Mouse (Mus musculus): ENCODE data around the gene Tnxb. TPM values are rescaled to one million over a fixed set of nuclear protein-coding genes. Genes with fewer than 3 reads are reported as not detected.
"Not testable (repeated sequence)": the region's sequence is repeated elsewhere in the genome, so short reads cannot be mapped to it uniquely, and the experiment has no call there.

Gene Tnxb
- polyA plus RNA-seq, 1 experiment from 2014 or later: 2.2 TPM

- DNase-seq (ENCODE audit: low spot score); H3K27me3 ChIP-seq (replicated peaks; ENCODE audit: control insufficient read depth, insufficient read depth, low read length); H3K4me2 ChIP-seq (ENCODE audit: low read length); ATAC-seq (replicated peaks; ENCODE audit: low FRiP score, low TSS enrichment, low read depth); H3K9ac ChIP-seq (ENCODE audit: low read length); H3K9me3 ChIP-seq (ENCODE audit: control insufficient read depth, low read length); H3K4me3 ChIP-seq (ENCODE audit: low read depth, low read length); H3K36me3 ChIP-seq (ENCODE audit: control insufficient read depth, insufficient read depth, low read length); H3K4me1 ChIP-seq (replicated peaks; ENCODE audit: control insufficient read depth, insufficient read depth, low read length); H3K27ac ChIP-seq (ENCODE audit: low read depth): not testable (repeated sequence)
- WGBS: 85% methylated on average over 6 of the region's 7 CpGs
Measured at GRCm38 (mm10) chr17:34715451-34715850, 45.1 kb downstream of the Tnxb start.

- ATAC-seq (replicated peaks; ENCODE audit: low FRiP score, low TSS enrichment, low read depth) (no peak), DNase-seq (ENCODE audit: low spot score) (no peak)
- Histone ChIP-seq H3K9ac (ENCODE audit: low read length) (no peak overlapping the region), H3K9me3 (ENCODE audit: control insufficient read depth, low read length) (no peaks in the 10 kb centered on the region), H3K4me2 (ENCODE audit: low read length) (no peak overlapping the region), H3K36me3 (ENCODE audit: control insufficient read depth, insufficient read depth, low read length) (no peaks in the 10 kb centered on the region), H3K27ac (ENCODE audit: low read depth) (no peak overlapping the region), H3K4me1 (replicated peaks; ENCODE audit: control insufficient read depth, insufficient read depth, low read length) (no peaks in the 10 kb centered on the region), H3K4me3 (ENCODE audit: low read depth, low read length) (no peak overlapping the region), H3K27me3 (replicated peaks; ENCODE audit: control insufficient read depth, insufficient read depth, low read length) (no peaks in the 10 kb centered on the region)
- 88% methylated on average over 15 of the region's 15 CpGs for WGBS
Measured at GRCm38 (mm10) chr17:34716247-34716646, 45.9 kb downstream of the Tnxb start.

- no peak for DNase-seq (ENCODE audit: low spot score)
- H3K27me3 ChIP-seq (replicated peaks; ENCODE audit: control insufficient read depth, insufficient read depth, low read length): no peaks in the 10 kb centered on the region
- no peak overlapping the region for H3K4me2 ChIP-seq (ENCODE audit: low read length)
- no peak overlapping the region for H3K4me3 ChIP-seq (ENCODE audit: low read depth, low read length)
- H3K4me1 ChIP-seq (replicated peaks; ENCODE audit: control insufficient read depth, insufficient read depth, low read length): no peaks in the 10 kb centered on the region
- no peak for ATAC-seq (replicated peaks; ENCODE audit: low FRiP score, low TSS enrichment, low read depth)
- WGBS: 83% methylated on average over 11 of the region's 11 CpGs
- H3K27ac ChIP-seq (ENCODE audit: low read depth): no peak overlapping the region
- H3K9ac ChIP-seq (ENCODE audit: low read length): no peak overlapping the region
- no peaks in the 10 kb centered on the region for H3K9me3 ChIP-seq (ENCODE audit: control insufficient read depth, low read length)
- no peaks in the 10 kb centered on the region for H3K36me3 ChIP-seq (ENCODE audit: control insufficient read depth, insufficient read depth, low read length)
Measured at GRCm38 (mm10) chr17:34717401-34717800, 47.1 kb downstream of the Tnxb start.

- H3K4me2 ChIP-seq (ENCODE audit: low read length); DNase-seq (ENCODE audit: low spot score); H3K27me3 ChIP-seq (replicated peaks; ENCODE audit: control insufficient read depth, insufficient read depth, low read length); H3K4me3 ChIP-seq (ENCODE audit: low read depth, low read length); H3K27ac ChIP-seq (ENCODE audit: low read depth); ATAC-seq (replicated peaks; ENCODE audit: low FRiP score, low TSS enrichment, low read depth); H3K36me3 ChIP-seq (ENCODE audit: control insufficient read depth, insufficient read depth, low read length); H3K9ac ChIP-seq (ENCODE audit: low read length); H3K9me3 ChIP-seq (ENCODE audit: control insufficient read depth, low read length); H3K4me1 ChIP-seq (replicated peaks; ENCODE audit: control insufficient read depth, insufficient read depth, low read length): not testable (repeated sequence)
- 80% methylated on average over 8 of the region's 8 CpGs for WGBS
Measured at GRCm38 (mm10) chr17:34719886-34720285, 49.6 kb downstream of the Tnxb start.

GRCm38 (mm10) chr17:34722238-34722637 lies 51.9 kb downstream of the Tnxb start:
- DNase-seq (ENCODE audit: low spot score); H3K27ac ChIP-seq (ENCODE audit: low read depth); ATAC-seq (replicated peaks; ENCODE audit: low FRiP score, low TSS enrichment, low read depth); H3K4me3 ChIP-seq (ENCODE audit: low read depth, low read length); H3K9ac ChIP-seq (ENCODE audit: low read length); H3K27me3 ChIP-seq (replicated peaks; ENCODE audit: control insufficient read depth, insufficient read depth, low read length); H3K9me3 ChIP-seq (ENCODE audit: control insufficient read depth, low read length); H3K4me2 ChIP-seq (ENCODE audit: low read length); H3K36me3 ChIP-seq (ENCODE audit: control insufficient read depth, insufficient read depth, low read length); H3K4me1 ChIP-seq (replicated peaks; ENCODE audit: control insufficient read depth, insufficient read depth, low read length): not testable (repeated sequence)
- WGBS: 84% methylated on average over 3 of the region's 4 CpGs

GRCm38 (mm10) chr17:34723066-34723465 lies 52.7 kb downstream of the Tnxb start:
- H3K4me3 ChIP-seq (ENCODE audit: low read depth, low read length): no peak overlapping the region
- no peak for ATAC-seq (replicated peaks; ENCODE audit: low FRiP score, low TSS enrichment, low read depth)
- no peak for DNase-seq (ENCODE audit: low spot score)
- H3K27ac ChIP-seq (ENCODE audit: low read depth): no peak overlapping the region
- H3K27me3 ChIP-seq (replicated peaks; ENCODE audit: control insufficient read depth, insufficient read depth, low read length): no peaks in the 10 kb centered on the region
- H3K4me2 ChIP-seq (ENCODE audit: low read length): no peak overlapping the region
- peaks cover 4% of the 10 kb centered on the region; the same call in 1 of the 2 replicates for H3K9me3 ChIP-seq (ENCODE audit: control insufficient read depth, low read length)
- H3K4me1 ChIP-seq (replicated peaks; ENCODE audit: control insufficient read depth, insufficient read depth, low read length): no peaks in the 10 kb centered on the region
- WGBS: 83% methylated on average over 4 of the region's 4 CpGs
- H3K36me3 ChIP-seq (ENCODE audit: control insufficient read depth, insufficient read depth, low read length): no peaks in the 10 kb centered on the region
- H3K9ac ChIP-seq (ENCODE audit: low read length): no peak overlapping the region

- DNase-seq (ENCODE audit: low spot score) (no peak), ATAC-seq (replicated peaks; ENCODE audit: low FRiP score, low TSS enrichment, low read depth) (no peak)
- no peaks in the 10 kb centered on the region for H3K36me3 ChIP-seq (ENCODE audit: control insufficient read depth, insufficient read depth, low read length)
- peaks cover 3% of the 10 kb centered on the region; the same call in 1 of the 2 replicates for H3K9me3 ChIP-seq (ENCODE audit: control insufficient read depth, low read length)
- H3K4me3 ChIP-seq (ENCODE audit: low read depth, low read length): no peak overlapping the region
- H3K9ac ChIP-seq (ENCODE audit: low read length): no peak overlapping the region
- no peak overlapping the region for H3K27ac ChIP-seq (ENCODE audit: low read depth)
- no peak overlapping the region for H3K4me2 ChIP-seq (ENCODE audit: low read length)
- 85% methylated on average over 2 of the region's 2 CpGs for WGBS
- H3K4me1 ChIP-seq (replicated peaks; ENCODE audit: control insufficient read depth, insufficient read depth, low read length): no peaks in the 10 kb centered on the region
- H3K27me3 ChIP-seq (replicated peaks; ENCODE audit: control insufficient read depth, insufficient read depth, low read length): no peaks in the 10 kb centered on the region
Measured at GRCm38 (mm10) chr17:34727887-34728286, 57.6 kb downstream of the Tnxb start.

- H3K4me3 ChIP-seq (ENCODE audit: low read depth, low read length); H3K4me1 ChIP-seq (replicated peaks; ENCODE audit: control insufficient read depth, insufficient read depth, low read length); ATAC-seq (replicated peaks; ENCODE audit: low FRiP score, low TSS enrichment, low read depth); H3K4me2 ChIP-seq (ENCODE audit: low read length); H3K36me3 ChIP-seq (ENCODE audit: control insufficient read depth, insufficient read depth, low read length); H3K9ac ChIP-seq (ENCODE audit: low read length); DNase-seq (ENCODE audit: low spot score); H3K27ac ChIP-seq (ENCODE audit: low read depth); H3K27me3 ChIP-seq (replicated peaks; ENCODE audit: control insufficient read depth, insufficient read depth, low read length); H3K9me3 ChIP-seq (ENCODE audit: control insufficient read depth, low read length): not testable (repeated sequence)
- 74% methylated on average over 11 of the region's 11 CpGs for WGBS
Measured at GRCm38 (mm10) chr17:34729155-34729554, 58.8 kb downstream of the Tnxb start.

GRCm38 (mm10) chr17:34729779-34730553 lies 59.6 kb downstream of the Tnxb start:
- H3K27ac ChIP-seq (ENCODE audit: low read depth); H3K4me1 ChIP-seq (replicated peaks; ENCODE audit: control insufficient read depth, insufficient read depth, low read length); H3K9ac ChIP-seq (ENCODE audit: low read length); ATAC-seq (replicated peaks; ENCODE audit: low FRiP score, low TSS enrichment, low read depth); H3K9me3 ChIP-seq (ENCODE audit: control insufficient read depth, low read length); DNase-seq (ENCODE audit: low spot score); H3K4me3 ChIP-seq (ENCODE audit: low read depth, low read length); H3K36me3 ChIP-seq (ENCODE audit: control insufficient read depth, insufficient read depth, low read length); H3K27me3 ChIP-seq (replicated peaks; ENCODE audit: control insufficient read depth, insufficient read depth, low read length); H3K4me2 ChIP-seq (ENCODE audit: low read length): not testable (repeated sequence)
- WGBS: 85% methylated on average over 12 of the region's 12 CpGs

Measured in intestine, embryonic 14.5 days (tissue).